Mouse (Mus musculus) CH12.LX (cell line): ENCODE measurements around the gene Zbtb20. TPM values are rescaled to one million over a fixed set of nuclear protein-coding genes. Genes with fewer than 3 reads are reported as not detected.
A peak's percentile ranks its signal among the peaks of the same experiment; 100 is the strongest.

Source experiments
- DNase-seq: peaks from one replicate; pipeline ENCODE4 v3.0.0-alpha.2; 2013; ENCODE audit errors: extremely low read depth
- H3K27ac ChIP-seq: 2 replicates; pipeline ENCODE4 v1.5.1; 2012; ENCODE audit warnings: low read depth, mild to moderate bottlenecking, control low read depth, moderate library complexity; ENCODE audit not compliant: insufficient read depth
- H3K27me3 ChIP-seq: replicated peaks from 2 replicates; pipeline ENCODE3; 2012; ENCODE audit warnings: inconsistent platforms
- H3K36me3 ChIP-seq, 2 experiments: replicated peaks in 1 of 2; 2 replicates each; pipeline versions ENCODE3 to v1.6.1; 2012; ENCODE audit warnings: inconsistent platforms in 1 of 2, low read length in 1 of 2, mild to moderate bottlenecking in 1 of 2, mixed read lengths in 1 of 2, moderate library complexity in 1 of 2; ENCODE audit not compliant: control insufficient read depth in 1 of 2, insufficient read depth in 1 of 2
- H3K4me1 ChIP-seq, 2 experiments: 2 replicates each; pipeline ENCODE4 v1.6.1; 2012; ENCODE audit warnings: inconsistent platforms in 1 of 2, moderate library complexity in 1 of 2; ENCODE audit not compliant: insufficient read depth in 2 of 2, control insufficient read depth in 1 of 2
- H3K4me2 ChIP-seq: 2 replicates; pipeline ENCODE4 v1.6.1; 2012; ENCODE audit warnings: low read depth, mild to moderate bottlenecking, control low read depth; ENCODE audit not compliant: poor library complexity, insufficient read depth, severe bottlenecking
- H3K4me3 ChIP-seq, 3 experiments: fragments of 150-350 bp in 1 of 3; sonication (generic) in 1 of 3; replicated peaks in 1 of 3; 2 replicates each; pipeline versions ENCODE3 to v1.5.1; 2011 to 2012; ENCODE audit warnings: low read depth in 2 of 3, low read length in 2 of 3, mild to moderate bottlenecking in 2 of 3, moderate library complexity in 2 of 3, control low read depth in 1 of 3, improper control_type of control experiment in 1 of 3, inconsistent platforms in 1 of 3, mixed read lengths in 1 of 3; ENCODE audit not compliant: poor library complexity in 1 of 3
- H3K79me2 ChIP-seq: replicated peaks from 2 replicates; pipeline ENCODE4 v1.6.1; 2012; ENCODE audit warnings: mild to moderate bottlenecking, moderate library complexity; ENCODE audit not compliant: control insufficient read depth, poor library complexity, insufficient read depth, severe bottlenecking; ENCODE audit errors: extremely low read depth
- H3K9ac ChIP-seq: 2 replicates; pipeline ENCODE4 v1.6.1; 2012; ENCODE audit warnings: low read depth, mild to moderate bottlenecking, control low read depth, moderate library complexity; ENCODE audit not compliant: insufficient read depth
- H3K9me3 ChIP-seq: replicated peaks from 2 replicates; pipeline ENCODE3; 2012; ENCODE audit warnings: low read length, inconsistent platforms, mixed read lengths
- CHD1 ChIP-seq: IDR thresholded peaks from 2 replicates; pipeline ENCODE4 v1.6.1; 2012; ENCODE audit warnings: low read depth, low read length, improper control_type of control experiment, inconsistent platforms
- CTCF ChIP-seq, 2 experiments: IDR thresholded peaks in 1 of 2; conservative IDR thresholded peaks in 1 of 2; 2 replicates each; pipeline ENCODE4 v1.5.1; 2011 to 2012; ENCODE audit warnings: low read depth in 2 of 2, low read length in 2 of 2, improper control_type of control experiment in 1 of 2, inconsistent platforms in 1 of 2, mild to moderate bottlenecking in 1 of 2, moderate library complexity in 1 of 2
- E2F4 ChIP-seq: IDR thresholded peaks from 2 replicates; pipeline ENCODE4 v1.6.1; 2011; ENCODE audit warnings: low read depth, low read length, improper control_type of control experiment; ENCODE audit not compliant: insufficient replicate concordance
- ELF1 ChIP-seq: IDR thresholded peaks from 2 replicates; pipeline ENCODE4 v1.6.1; 2014; ENCODE audit warnings: low read depth, mild to moderate bottlenecking, inconsistent platforms, low read length, improper control_type of control experiment
- JUN ChIP-seq: IDR thresholded peaks from 2 replicates; pipeline ENCODE4 v1.6.1; 2011; ENCODE audit warnings: low read depth, mild to moderate bottlenecking, low read length, improper control_type of control experiment, moderate library complexity; ENCODE audit not compliant: insufficient read depth
- JUND ChIP-seq: conservative IDR thresholded peaks from 2 replicates; pipeline ENCODE4 v1.6.1; 2011; ENCODE audit warnings: low read depth, low read length, improper control_type of control experiment
- KAT2A ChIP-seq: IDR thresholded peaks from 2 replicates; pipeline ENCODE4 v1.6.1; 2012; ENCODE audit warnings: low read length, improper control_type of control experiment, inconsistent platforms; ENCODE audit not compliant: insufficient replicate concordance
- MAX ChIP-seq: IDR thresholded peaks from 2 replicates; pipeline ENCODE4 v1.6.1; 2011; ENCODE audit warnings: low read length, improper control_type of control experiment
- MXI1 ChIP-seq: IDR thresholded peaks from 2 replicates; pipeline ENCODE4 v1.6.1; 2011; ENCODE audit warnings: mild to moderate bottlenecking, low read depth, low read length, improper control_type of control experiment
- MYC ChIP-seq: IDR thresholded peaks from 2 replicates; pipeline ENCODE4 v1.6.1; 2011; ENCODE audit warnings: low read depth, mild to moderate bottlenecking, improper control_type of control experiment, low read length
- PAX5 ChIP-seq: IDR thresholded peaks from 2 replicates; pipeline ENCODE4 v1.6.1; 2012; ENCODE audit warnings: low read length, inconsistent platforms, mixed read lengths
- SIN3A ChIP-seq: IDR thresholded peaks from 2 replicates; pipeline ENCODE4 v1.6.1; 2012; ENCODE audit warnings: low read length, improper control_type of control experiment, inconsistent platforms
- TBP ChIP-seq: conservative IDR thresholded peaks from 2 replicates; pipeline ENCODE4 v1.6.1; 2011; ENCODE audit warnings: low read depth, low read length, improper control_type of control experiment
- UBTF ChIP-seq: IDR thresholded peaks from 2 replicates; pipeline ENCODE4 v1.6.1; 2012; ENCODE audit warnings: low read depth, mild to moderate bottlenecking, inconsistent platforms, low read length, improper control_type of control experiment, moderate library complexity
- USF1 ChIP-seq: IDR thresholded peaks from 2 replicates; pipeline ENCODE4 v1.6.1; 2014; ENCODE audit warnings: low read depth, mild to moderate bottlenecking, inconsistent platforms, low read length, improper control_type of control experiment
- ZC3H11A ChIP-seq: IDR thresholded peaks from 2 replicates; pipeline ENCODE4 v1.6.1; 2012; ENCODE audit warnings: low read depth, mild to moderate bottlenecking, inconsistent platforms, low read length, improper control_type of control experiment
- ZKSCAN1 ChIP-seq: IDR thresholded peaks from 2 replicates; pipeline ENCODE4 v1.6.1; 2012; ENCODE audit warnings: low read depth, inconsistent platforms, low read length, improper control_type of control experiment, borderline replicate concordance
- dilution Hi-C: fragments of 300-500 bp; cut with MboI; formaldehyde crosslinking; loops from 2 replicates; pipeline ENCODE4 v1.14.3; 2020; ENCODE audit warnings: low sequenced_read_pairs; ENCODE audit not compliant: extremely low pct_unique_long_range_greater_than_20kb, extremely low pct_ligation_motif_present
- in situ Hi-C: fragments of 300-500 bp; cut with MboI; formaldehyde crosslinking; loops from 3 replicates; pipeline ENCODE4 v1.14.3; 2019; ENCODE audit warnings: low sequenced_read_pairs, low pct_ligation_motif_present, low pct_unique_long_range_greater_than_20kb, mixed read lengths
- polyA plus RNA-seq: library from polyadenylated mRNA; unstranded; fragments of >175 nt; gene quantifications from 2 replicates; pipeline ENCODE4 v1.2.1, GENCODE M21; 2012; ENCODE audit warnings: low read depth; ENCODE audit not compliant: insufficient read length
- total RNA-seq, 2 experiments: library from RNA; depleted of rRNA; stranded (reverse); fragments of 300-350 nt in 1 of 2; fragments of >200 nt in 1 of 2; gene quantifications; 2 replicates each; pipeline ENCODE4 v1.2.3; 2012 to 2014

The Zbtb20 gene
- total and polyA plus RNA-seq, 3 experiments = 24.9 to 58.0 (median 51.6) TPM

GRCm38 (mm10) chr16:43402888-43403287 is 527.2 kb downstream of the Zbtb20 start:
- DNase-seq = no peak
- no peak overlapping the region for H3K4me3 ChIP-seq
- peak overlapping the region; percentile 60 for H3K9ac ChIP-seq
- H3K79me2 ChIP-seq = peaks cover 20% of the 10 kb centered on the region
- H3K27ac ChIP-seq = peak overlapping the region; percentile 83; the same call in 1 of the 2 replicates
- H3K4me2 ChIP-seq = 0 out of 2 replicates have a peak overlapping the region, but pooled peaks have one; percentile 66
- H3K9me3 ChIP-seq = no peaks in the 10 kb centered on the region
- no peaks in the 10 kb centered on the region for H3K27me3 ChIP-seq
- peaks cover 18 to 56% of the 10 kb centered on the region in 2 experiments for H3K4me1 ChIP-seq
- in situ Hi-C loops = no loop called here
- TF ChIP-seq PAX5 (no peak), SIN3A (no peak), ZC3H11A (no peak), KAT2A (no peak), CTCF (conservative IDR thresholded peaks at IDR 0.05 in 1 of 2, IDR thresholded peaks at IDR 0.05 in 1 of 2; ENCODE audit: low read depth in 2 of 2, low read length in 2 of 2) (no peak), MXI1 (no peak), JUND (no peak), UBTF (no peak), MAX (no peak), USF1 (no peak)
- peaks cover 0 to 2% of the 10 kb centered on the region in 2 experiments for H3K36me3 ChIP-seq
- dilution Hi-C loops = no loop called here

GRCm38 (mm10) chr16:43405089-43405488 is 529.4 kb downstream of the Zbtb20 start:
- Histone ChIP-seq H3K9ac (peak overlapping the region; percentile 44; the same call in 1 of the 2 replicates), H3K79me2 (peaks cover 11% of the 10 kb centered on the region; the same call in 1 of the 2 replicates), H3K4me3 (no peak overlapping the region), H3K4me1 (peaks cover 23 to 62% of the 10 kb centered on the region in 2 experiments), H3K36me3 (peaks cover 0 to 2% of the 10 kb centered on the region in 2 experiments), H3K27ac (0 out of 2 replicates have a peak overlapping the region, but pooled peaks have one; percentile 7), H3K27me3 (no peaks in the 10 kb centered on the region), H3K9me3 (no peaks in the 10 kb centered on the region), H3K4me2 (peak overlapping the region; percentile 34; the same call in 1 of the 2 replicates)
- no peak for DNase-seq
- TF ChIP-seq JUN (no peak), TBP (0 out of 2 replicates have a peak, but pooled peaks have one; percentile 14), CHD1 (peak; percentile 26; the same call in 1 of the 2 replicates), ELF1 (no peak), KAT2A (no peak), E2F4 (no peak), ZC3H11A (no peak), ZKSCAN1 (no peak), MXI1 (peak; percentile 88; the same call in 1 of the 2 replicates), MYC (peak; percentile 60; the same call in 1 of the 2 replicates), SIN3A (no peak)
- in situ Hi-C loops (no loop called here), dilution Hi-C loops (no loop called here)
